Mouse (Mus musculus) hindbrain, embryonic 10.5 days (tissue): ENCODE data around the gene Hsd17b6. TPM values are rescaled to one million over a fixed set of nuclear protein-coding genes. Genes with fewer than 3 reads are reported as not detected.
"Not testable (repeated sequence)": the region's sequence is repeated elsewhere in the genome, so short reads cannot be mapped to it uniquely, and the experiment has no call there.

Experiments
- DNase-seq: peaks from one replicate; pipeline ENCODE4 v3.0.0-alpha.2; 2017; ENCODE audit warnings: low spot score
- H3K27ac ChIP-seq: fragments of 300-500 bp; sonication (generic); 2 replicates; pipeline ENCODE4 v1.5.1; 2016; ENCODE audit warnings: mild to moderate bottlenecking, moderate library complexity
- H3K27me3 ChIP-seq: fragments of 300-500 bp; sonication (generic); 2 replicates; pipeline ENCODE4 v1.6.1; 2016; ENCODE audit warnings: mild to moderate bottlenecking; ENCODE audit not compliant: poor library complexity, insufficient read depth, severe bottlenecking
- H3K36me3 ChIP-seq: fragments of 300-500 bp; sonication (generic); 2 replicates; pipeline ENCODE4 v1.6.1; 2016; ENCODE audit warnings: mild to moderate bottlenecking, moderate library complexity
- H3K4me1 ChIP-seq: fragments of 300-500 bp; sonication (generic); replicated peaks from 2 replicates; pipeline ENCODE4 v1.6.1; 2016; ENCODE audit warnings: mild to moderate bottlenecking
- H3K4me3 ChIP-seq: fragments of 300-500 bp; sonication (generic); 2 replicates; pipeline ENCODE4 v1.5.1; 2016; ENCODE audit warnings: mild to moderate bottlenecking, moderate library complexity
- H3K9me3 ChIP-seq: fragments of 300-500 bp; sonication (generic); 2 replicates; pipeline ENCODE4 v1.6.1; 2016; ENCODE audit warnings: mild to moderate bottlenecking, moderate library complexity
- WGBS: fragments of 180-500 bp; shearing (Covaris S2); methylation state at CpG from one replicate; pipeline ENCODE4 v1.1.7; 2016; 5-methylcytosine and 5-hydroxymethylcytosine counted together
- polyA plus RNA-seq: library from polyadenylated mRNA; unstranded; fragments of >200 nt; fragmentation: Nextera tagmentation; extraction: Ambion mirVana; gene quantifications from 2 replicates; pipeline ENCODE4 v1.2.1, GENCODE M21; 2016

The Hsd17b6 gene
- not detected in 2 replicates for polyA plus RNA-seq

GRCm38 (mm10) chr10:128007446-128007845, at the start of gene Hsd17b6:
Gene Hsd17b6 (minus strand): TSS chr10:128007611.
- no peaks in the 10 kb centered on the region for H3K36me3 ChIP-seq
- no peak within 1 kb of the TSS for H3K27ac ChIP-seq
- 93% methylated on average over 1 of the region's 1 CpGs for WGBS
- no peak for DNase-seq
- no peaks in the 10 kb centered on the region for H3K4me1 ChIP-seq
- H3K9me3 ChIP-seq, result no peaks in the 10 kb centered on the region
- H3K27me3 ChIP-seq, result no peaks in the 10 kb centered on the region
- no peak within 1 kb of the TSS for H3K4me3 ChIP-seq

GRCm38 (mm10) chr10:128053001-128053400, 45.6 kb upstream of the Hsd17b6 start:
- no peak for DNase-seq
- Histone ChIP-seq H3K4me3 (no peak overlapping the region), H3K9me3 (no peaks in the 10 kb centered on the region), H3K27me3 (no peaks in the 10 kb centered on the region), H3K4me1 (peaks cover 7% of the 10 kb centered on the region), H3K36me3 (peaks cover 41% of the 10 kb centered on the region), H3K27ac (no peak overlapping the region)
- WGBS, result 96% methylated on average over 8 of the region's 8 CpGs

GRCm38 (mm10) chr10:128052136-128052535, 44.7 kb upstream of the Hsd17b6 start:
- whole genome bisulfite sequencing, result 100% methylated on average over 1 of the region's 2 CpGs
- not testable (repeated sequence) for H3K9me3 ChIP-seq, H3K27me3 ChIP-seq, DNase-seq, H3K4me3 ChIP-seq, H3K27ac ChIP-seq, H3K4me1 ChIP-seq
- peaks cover 49% of the 10 kb centered on the region for H3K36me3 ChIP-seq

GRCm38 (mm10) chr10:128051589-128051988, 44.2 kb upstream of the Hsd17b6 start:
- Histone ChIP-seq H3K4me1 (no peaks in the 10 kb centered on the region), H3K27ac (no peak overlapping the region), H3K9me3 (no peaks in the 10 kb centered on the region), H3K27me3 (no peaks in the 10 kb centered on the region), H3K36me3 (peaks cover 55% of the 10 kb centered on the region), H3K4me3 (no peak overlapping the region)
- DNase-seq, result no peak
- 97% methylated on average over 5 of the region's 5 CpGs for WGBS

GRCm38 (mm10) chr10:128050355-128050754, 42.9 kb upstream of the Hsd17b6 start:
- H3K9me3 ChIP-seq, result no peaks in the 10 kb centered on the region
- H3K27me3 ChIP-seq, result no peaks in the 10 kb centered on the region
- H3K4me1 ChIP-seq, result no peaks in the 10 kb centered on the region
- no peak overlapping the region for H3K4me3 ChIP-seq
- no peak overlapping the region for H3K27ac ChIP-seq
- WGBS, result 79% methylated on average over 2 of the region's 2 CpGs
- H3K36me3 ChIP-seq, result peaks cover 67% of the 10 kb centered on the region
- no peak for DNase-seq

- 96% methylated on average over 2 of the region's 2 CpGs for WGBS
- peaks cover 73% of the 10 kb centered on the region for H3K36me3 ChIP-seq
- H3K27ac ChIP-seq, result no peak overlapping the region
Observed at GRCm38 (mm10) chr10:128049741-128050140, 42.3 kb upstream of the Hsd17b6 start.

GRCm38 (mm10) chr10:128048157-128048556, 40.7 kb upstream of the Hsd17b6 start:
- Histone ChIP-seq H3K27ac (no peak overlapping the region), H3K36me3 (peaks cover 89% of the 10 kb centered on the region), H3K4me3 (no peak overlapping the region), H3K9me3 (no peaks in the 10 kb centered on the region), H3K27me3 (no peaks in the 10 kb centered on the region), H3K4me1 (peaks cover 17% of the 10 kb centered on the region)
- 96% methylated on average over 8 of the region's 8 CpGs for WGBS
- no peak for DNase-seq

More at GRCm38 (mm10) chr10:128049741-128050140, 42.3 kb upstream of the Hsd17b6 start:
- Histone ChIP-seq H3K4me3 (no peak overlapping the region), H3K27me3 (no peaks in the 10 kb centered on the region), H3K9me3 (no peaks in the 10 kb centered on the region), H3K4me1 (peaks cover 2% of the 10 kb centered on the region)
- no peak for DNase-seq

GRCm38 (mm10) chr10:128043041-128043835, 35.8 kb upstream of the Hsd17b6 start:
- DNase-seq, result no peak
- 79% methylated on average over 3 of the region's 3 CpGs for WGBS
- Histone ChIP-seq H3K36me3 (peaks cover 100% of the 10 kb centered on the region), H3K4me1 (peaks cover 36% of the 10 kb centered on the region), H3K4me3 (no peak overlapping the region), H3K27me3 (no peaks in the 10 kb centered on the region), H3K27ac (no peak overlapping the region), H3K9me3 (no peaks in the 10 kb centered on the region)

GRCm38 (mm10) chr10:128042466-128042865, 35.1 kb upstream of the Hsd17b6 start:
- H3K27ac ChIP-seq, result no peak overlapping the region
- H3K4me3 ChIP-seq, result no peak overlapping the region
- H3K36me3 ChIP-seq, result peaks cover 96% of the 10 kb centered on the region
- 92% methylated on average over 3 of the region's 3 CpGs for WGBS
- H3K9me3 ChIP-seq, result no peaks in the 10 kb centered on the region
- H3K27me3 ChIP-seq, result no peaks in the 10 kb centered on the region
- peaks cover 43% of the 10 kb centered on the region for H3K4me1 ChIP-seq
- no peak for DNase-seq

GRCm38 (mm10) chr10:128041636-128042035, 34.2 kb upstream of the Hsd17b6 start:
- Histone ChIP-seq H3K36me3 (peaks cover 95% of the 10 kb centered on the region), H3K27me3 (no peaks in the 10 kb centered on the region), H3K27ac (no peak overlapping the region), H3K4me3 (no peak overlapping the region), H3K4me1 (peaks cover 52% of the 10 kb centered on the region), H3K9me3 (no peaks in the 10 kb centered on the region)
- no peak for DNase-seq
- 82% methylated on average over 4 of the region's 4 CpGs for WGBS

GRCm38 (mm10) chr10:128040293-128040692, 32.9 kb upstream of the Hsd17b6 start:
- no peak overlapping the region for H3K27ac ChIP-seq
- no peaks in the 10 kb centered on the region for H3K9me3 ChIP-seq
- DNase-seq, result no peak
- H3K4me3 ChIP-seq, result no peak overlapping the region
- H3K36me3 ChIP-seq, result peaks cover 82% of the 10 kb centered on the region
- no peaks in the 10 kb centered on the region for H3K27me3 ChIP-seq
- H3K4me1 ChIP-seq, result peaks cover 52% of the 10 kb centered on the region
- WGBS, result 96% methylated on average over 5 of the region's 5 CpGs

- peaks cover 51% of the 10 kb centered on the region for H3K4me1 ChIP-seq
- DNase-seq, result no peak
- H3K27ac ChIP-seq, result no peak overlapping the region
- H3K36me3 ChIP-seq, result peaks cover 78% of the 10 kb centered on the region
- H3K4me3 ChIP-seq, result no peak overlapping the region
- WGBS, result 79% methylated on average over 3 of the region's 3 CpGs
- H3K27me3 ChIP-seq, result no peaks in the 10 kb centered on the region
- no peaks in the 10 kb centered on the region for H3K9me3 ChIP-seq
Observed at GRCm38 (mm10) chr10:128039858-128040257, 32.4 kb upstream of the Hsd17b6 start.

- Histone ChIP-seq H3K9me3 (no peaks in the 10 kb centered on the region), H3K27ac (no peak overlapping the region), H3K4me1 (peaks cover 49% of the 10 kb centered on the region), H3K4me3 (no peak overlapping the region), H3K27me3 (no peaks in the 10 kb centered on the region), H3K36me3 (peaks cover 71% of the 10 kb centered on the region)
- no peak for DNase-seq
- WGBS, result 72% methylated on average over 5 of the region's 5 CpGs
Observed at GRCm38 (mm10) chr10:128039167-128039566, 31.8 kb upstream of the Hsd17b6 start.
